Mouse (Mus musculus) embryonic fibroblast, embryonic 13.5 days (primary cell): ENCODE results near the gene Fbxl21.

Experiments used
- CTCF ChIP-seq: IDR thresholded peaks from 2 replicates; pipeline ENCODE4 v1.5.1; 2011; ENCODE audit warnings: mild to moderate bottlenecking, control low read depth, low read length, moderate library complexity, borderline replicate concordance; ENCODE audit not compliant: insufficient read depth
- POLR2A ChIP-seq: IDR thresholded peaks from 2 replicates; pipeline ENCODE4 v1.6.1; 2011; ENCODE audit warnings: low read depth, mild to moderate bottlenecking, control low read depth, low read length, moderate library complexity

DNA sequence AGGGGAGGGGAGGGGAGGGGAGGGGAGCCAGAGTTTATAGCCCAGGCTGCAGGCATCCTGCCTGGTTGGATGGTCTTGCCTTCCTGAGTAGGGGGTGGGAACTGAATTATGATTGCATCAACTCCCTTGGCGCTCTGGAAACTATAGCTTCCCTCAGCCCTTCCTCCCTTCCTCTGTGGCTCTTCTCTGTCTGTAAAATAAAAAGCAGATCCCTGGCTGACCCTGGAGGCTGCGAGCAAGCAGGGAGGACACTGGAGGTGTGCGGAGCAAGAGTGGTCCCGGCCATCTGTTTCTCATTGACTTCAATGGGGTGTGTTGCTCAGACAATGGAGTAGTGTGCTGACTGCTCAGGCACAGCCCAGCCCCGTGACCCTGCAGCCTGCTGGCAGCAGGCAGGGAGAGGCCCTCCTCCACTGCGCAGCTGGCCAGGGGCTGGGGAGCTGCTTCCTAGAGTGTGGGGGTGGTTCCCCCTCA, 59.7 kb downstream of the Fbxl21 start:
- no peak for TF ChIP-seq CTCF
- no peak for TF ChIP-seq POLR2A
